Mouse (Mus musculus) CH12F3 (cell line): ENCODE results near the gene Ccdc77.
"Not testable (repeated sequence)": the region's sequence is repeated elsewhere in the genome, so short reads cannot be mapped to it uniquely, and the experiment has no call there.

ENCODE experiments used
- in situ Hi-C: fragments of 300-500 bp; cut with MboI; formaldehyde crosslinking; loops from 2 replicates; pipeline ENCODE4 v1.14.3; 2020; ENCODE audit warnings: low sequenced_read_pairs

Gene Ccdc77

GRCm38 (mm10) chr6:120318303-120318940 lies 45.8 kb downstream of the Ccdc77 start:
- in situ Hi-C loops: no loop called here

- in situ Hi-C loops: no loop called here
These were observed 51.7 kb downstream of the Ccdc77 start for GRCm38 (mm10) chr6:120312443-120312842.

GRCm38 (mm10) chr6:120309787-120310186 lies 54.4 kb downstream of the Ccdc77 start:
- in situ Hi-C loops: no loop called here

- in situ Hi-C loops: no loop called here
These were observed 54.8 kb downstream of the Ccdc77 start for GRCm38 (mm10) chr6:120309338-120309737.

GRCm38 (mm10) chr6:120306859-120307594 lies 57.1 kb downstream of the Ccdc77 start:
- in situ Hi-C loops: no loop called here

GRCm38 (mm10) chr6:120302755-120303316 lies 61.3 kb downstream of the Ccdc77 start:
- in situ Hi-C loops: no loop called here

- in situ Hi-C loops: no loop called here
These were observed 63.0 kb downstream of the Ccdc77 start for GRCm38 (mm10) chr6:120301137-120301536.

GRCm38 (mm10) chr6:120296589-120296988 lies 67.6 kb downstream of the Ccdc77 start:
- in situ Hi-C loops: not testable (repeated sequence)

- in situ Hi-C loops: no loop called here
These were observed 69.4 kb downstream of the Ccdc77 start for GRCm38 (mm10) chr6:120294785-120295133.

GRCm38 (mm10) chr6:120294056-120294784 lies 70.0 kb downstream of the Ccdc77 start, which contains the start of the genes D330020A13Rik and B4galnt3:
TSS of gene D330020A13Rik (plus strand) at chr6:120294364.
TSS of gene B4galnt3 (minus strand) at chr6:120294559.
- in situ Hi-C loops: no loop called here

GRCm38 (mm10) chr6:120291396-120292009 lies 72.7 kb downstream of the Ccdc77 start:
- in situ Hi-C loops: no loop called here

GRCm38 (mm10) chr6:120289430-120289829 lies 74.7 kb downstream of the Ccdc77 start:
- in situ Hi-C loops: no loop called here

- in situ Hi-C loops: no loop called here
These were observed 75.6 kb downstream of the Ccdc77 start for GRCm38 (mm10) chr6:120288541-120288940.

- in situ Hi-C loops: no loop called here
These were observed 76.9 kb downstream of the Ccdc77 start for GRCm38 (mm10) chr6:120287279-120287678.

- in situ Hi-C loops: no loop called here
These were observed 87.2 kb downstream of the Ccdc77 start for GRCm38 (mm10) chr6:120276874-120277449.

GRCm38 (mm10) chr6:120275301-120275700 lies 88.9 kb downstream of the Ccdc77 start:
- in situ Hi-C loops: no loop called here

- in situ Hi-C loops: no loop called here
These were observed 89.3 kb downstream of the Ccdc77 start for GRCm38 (mm10) chr6:120274887-120275286.
